8 mouse cellular contexts compared by ENCODE assay signal in the genomic region with DNA sequence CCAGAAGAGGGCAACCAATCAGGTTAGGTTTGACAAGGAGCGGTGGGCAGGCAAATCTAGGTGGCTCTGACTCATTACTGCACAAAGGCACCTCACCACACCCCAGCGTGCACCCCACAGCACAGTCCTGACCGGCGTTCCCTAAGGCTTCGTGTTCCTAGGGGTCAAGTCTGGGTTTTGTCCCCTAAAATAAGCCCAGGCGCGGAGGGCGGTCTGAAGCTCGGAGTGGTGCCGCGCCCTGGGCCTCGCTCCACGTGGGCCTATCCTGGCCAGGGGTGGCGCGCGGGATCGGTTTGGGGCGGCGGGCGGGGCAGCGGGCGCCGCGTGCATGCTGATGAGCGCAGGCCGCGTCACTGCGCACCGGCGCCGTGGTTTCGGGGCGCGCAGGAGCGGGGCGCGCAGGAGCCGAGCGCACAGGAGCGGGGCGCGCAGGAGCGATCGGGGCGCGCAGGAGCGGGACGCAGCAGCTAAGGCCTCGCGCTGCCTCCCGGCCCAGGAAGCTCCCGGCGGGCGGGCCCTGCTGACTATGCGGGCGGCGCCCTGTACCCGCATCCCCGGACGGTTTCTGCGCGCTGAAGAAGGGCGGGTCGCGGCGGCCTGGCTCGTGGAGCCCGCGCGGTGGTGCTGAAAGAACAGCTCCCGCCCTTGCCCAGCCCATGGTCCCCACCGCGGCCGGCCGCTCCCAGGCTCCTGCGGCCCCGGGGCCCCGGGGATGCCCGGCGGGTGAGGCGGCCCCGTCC. TPM values are rescaled to one million over a fixed set of nuclear protein-coding genes. Genes with fewer than 3 reads are reported as not detected.
DNase-seq lines count a peak whose midpoint lies in the region; ATAC-seq lines count a peak whose summit lies in the region.

Gene Galnt9 (plus strand): TSS at position 405 of the 740 bp plus-strand sequence.

- DNase-seq in R1 (ENCODE audit: low read depth, low spot score): peak; percentile 85
- DNase-seq in cerebellum, adult 18-20 months: peak; percentile 85 to 90
- DNase-seq in forelimb bud, embryonic 11.5 days (ENCODE audit: low read depth, low spot score): peak; percentile 65
- DNase-seq in layer of hippocampus, postnatal 14 days (ENCODE audit: low spot score in 2 of 2): peak; percentile 50 to 54
- peak; percentile 70 for DNase-seq in lung, postnatal 10 days
- DNase-seq in retina, embryonic 14.5 days (ENCODE audit: low spot score): peak; percentile 74
- DNase-seq in B cell, adult 2 months: no peak

- peak within 1 kb of the TSS; percentile 82 for H3K27ac ChIP-seq in hindbrain, embryonic 13.5 days

- H3K27me3 ChIP-seq in hindbrain, embryonic 13.5 days: peaks cover 70% of the 10 kb centered on the region

- H3K4me3 ChIP-seq in hindbrain, embryonic 13.5 days: peak within 1 kb of the TSS; percentile 62

- H3K4me1 ChIP-seq in hindbrain, embryonic 13.5 days (replicated peaks): peaks cover 49% of the 10 kb centered on the region

- peak within 1 kb of the TSS; percentile 83 for H3K9ac ChIP-seq in hindbrain, embryonic 13.5 days

- H3K4me2 ChIP-seq in hindbrain, embryonic 13.5 days: peak within 1 kb of the TSS; percentile 74

- under 1% methylated on average over 69 of the region's 82 CpGs for WGBS in hindbrain, embryonic 13.5 days

- no peaks in the 10 kb centered on the region for H3K36me3 ChIP-seq in hindbrain, embryonic 13.5 days

- no peaks in the 10 kb centered on the region for H3K9me3 ChIP-seq in hindbrain, embryonic 13.5 days

- ATAC-seq in hindbrain, embryonic 13.5 days (ENCODE audit: low FRiP score): peak; percentile 86

RNA-seq across cellular contexts. Expression of gene Galnt9, which starts in this region (rescaled TPM):
- polyA plus RNA-seq in hindbrain, embryonic 13.5 days (2015; fragmentation: Nextera tagmentation; extraction: Ambion mirVana): 15.5 and 16.1 TPM in 2 replicates
- 100 to 1,000 TPM in 1 of 2 experiments, 10 to 100 TPM in 1; 95.1 to 106 TPM for total RNA-seq in layer of hippocampus, postnatal 14 days (2021)

Comparison
In these comparisons a context has a peak if more than half of its experiments do, and no peak if none do; other contexts are left out.
1. DNase-seq: peak in R1 (single experiment), cerebellum, adult 18-20 months (2 of 2), forelimb bud, embryonic 11.5 days (single experiment), layer of hippocampus, postnatal 14 days (2 of 2), lung, postnatal 10 days (single experiment) and retina, embryonic 14.5 days (single experiment); none in B cell, adult 2 months (0 of 2).